Mouse (Mus musculus): Measurements from ENCODE around the gene Aatk. TPM values are rescaled to one million over a fixed set of nuclear protein-coding genes. Genes with fewer than 3 reads are reported as not detected.
A peak's percentile ranks its signal among the peaks of the same experiment; 100 is the strongest.

The Aatk gene
- total RNA-seq, 2 experiments from 2014 or later, result 8.3 TPM

- no peak for ATAC-seq (replicated peaks; ENCODE audit: poor library complexity, severe bottlenecking)
Observed at GRCm38 (mm10) chr11:120055953-120056732, 9.2 kb upstream of the Aatk start.

GRCm38 (mm10) chr11:120053846-120054245 lies 6.9 kb upstream of the Aatk start:
- no peak for ATAC-seq (replicated peaks; ENCODE audit: poor library complexity, severe bottlenecking)

- no peak for ATAC-seq (replicated peaks; ENCODE audit: poor library complexity, severe bottlenecking)
Observed at GRCm38 (mm10) chr11:120052274-120052673, 5.3 kb upstream of the Aatk start.

- peak; percentile 38 for ATAC-seq (replicated peaks; ENCODE audit: poor library complexity, severe bottlenecking)
Observed at GRCm38 (mm10) chr11:120051124-120051811, 4.3 kb upstream of the Aatk start.

- no peak for ATAC-seq (replicated peaks; ENCODE audit: poor library complexity, severe bottlenecking)
Observed at GRCm38 (mm10) chr11:120049067-120049466, 2.1 kb upstream of the Aatk start.

- peak; percentile 55 for ATAC-seq (replicated peaks; ENCODE audit: poor library complexity, severe bottlenecking)
Observed at GRCm38 (mm10) chr11:120048252-120048556, 1.2 kb upstream of the Aatk start.

GRCm38 (mm10) chr11:120047531-120048251 lies 724 bp upstream of the Aatk start:
- no peak for ATAC-seq (replicated peaks; ENCODE audit: poor library complexity, severe bottlenecking)

GRCm38 (mm10) chr11:120045839-120046552 lies 971 bp downstream of the Aatk start:
- ATAC-seq (replicated peaks; ENCODE audit: poor library complexity, severe bottlenecking), result no peak

GRCm38 (mm10) chr11:120045341-120045740 lies 1.6 kb downstream of the Aatk start:
- ATAC-seq (replicated peaks; ENCODE audit: poor library complexity, severe bottlenecking), result no peak

- ATAC-seq (replicated peaks; ENCODE audit: poor library complexity, severe bottlenecking), result peak; percentile 34
Observed at GRCm38 (mm10) chr11:120042141-120042838, 4.7 kb downstream of the Aatk start.

- peak; percentile 73 for ATAC-seq (replicated peaks; ENCODE audit: poor library complexity, severe bottlenecking)
Observed at GRCm38 (mm10) chr11:120041191-120042123, 5.5 kb downstream of the Aatk start.

- peak; percentile 54 for ATAC-seq (replicated peaks; ENCODE audit: poor library complexity, severe bottlenecking)
Observed at GRCm38 (mm10) chr11:120040440-120040839, 6.5 kb downstream of the Aatk start.

- ATAC-seq (replicated peaks; ENCODE audit: poor library complexity, severe bottlenecking), result peak; percentile 13
Observed at GRCm38 (mm10) chr11:120039581-120039980, 7.4 kb downstream of the Aatk start.

GRCm38 (mm10) chr11:120034762-120035161 lies 12.2 kb downstream of the Aatk start:
- peak; percentile 83 for ATAC-seq (replicated peaks; ENCODE audit: poor library complexity, severe bottlenecking)

GRCm38 (mm10) chr11:120034306-120034705 lies 12.7 kb downstream of the Aatk start:
- 0 out of 2 replicates have a peak, but pooled peaks have one; percentile 24 for ATAC-seq (replicated peaks; ENCODE audit: poor library complexity, severe bottlenecking)

GRCm38 (mm10) chr11:120033473-120033872 lies 13.5 kb downstream of the Aatk start:
- no peak for ATAC-seq (replicated peaks; ENCODE audit: poor library complexity, severe bottlenecking)

- ATAC-seq (replicated peaks; ENCODE audit: poor library complexity, severe bottlenecking), result no peak
Observed at GRCm38 (mm10) chr11:120032052-120032451, 14.9 kb downstream of the Aatk start.

- peak; percentile 43 for ATAC-seq (replicated peaks; ENCODE audit: poor library complexity, severe bottlenecking)
Observed at GRCm38 (mm10) chr11:120030145-120030901, 16.6 kb downstream of the Aatk start.

All from granulocyte monocyte progenitor cell, adult 5-6 weeks (primary cell).